Mouse (Mus musculus) stomach, adult 2 months (tissue): Measurements from ENCODE around the gene Rap1a. TPM values are rescaled to one million over a fixed set of nuclear protein-coding genes. Genes with fewer than 3 reads are reported as not detected.

Source experiments
- polyA plus RNA-seq: library from polyadenylated mRNA; depleted of rRNA; stranded (reverse); fragments of >200 nt; gene quantifications from 2 replicates; pipeline ENCODE4 v1.2.3, GENCODE M21; 2012; rRNA removed

Gene Rap1a
- polyA plus RNA-seq = 0.53 and 1.1 TPM in 2 replicates

GRCm38 (mm10) chr3:105801191-105802166 is at the start of gene Rap1a:
Gene Rap1a, minus strand, starts transcription at chr3:105801336.

GRCm38 (mm10) chr3:105704031-105705008 is 96.8 kb downstream of the Rap1a start, which contains the start of gene Inka2:
Gene Inka2, plus strand, starts transcription at chr3:105704599.

DNA sequence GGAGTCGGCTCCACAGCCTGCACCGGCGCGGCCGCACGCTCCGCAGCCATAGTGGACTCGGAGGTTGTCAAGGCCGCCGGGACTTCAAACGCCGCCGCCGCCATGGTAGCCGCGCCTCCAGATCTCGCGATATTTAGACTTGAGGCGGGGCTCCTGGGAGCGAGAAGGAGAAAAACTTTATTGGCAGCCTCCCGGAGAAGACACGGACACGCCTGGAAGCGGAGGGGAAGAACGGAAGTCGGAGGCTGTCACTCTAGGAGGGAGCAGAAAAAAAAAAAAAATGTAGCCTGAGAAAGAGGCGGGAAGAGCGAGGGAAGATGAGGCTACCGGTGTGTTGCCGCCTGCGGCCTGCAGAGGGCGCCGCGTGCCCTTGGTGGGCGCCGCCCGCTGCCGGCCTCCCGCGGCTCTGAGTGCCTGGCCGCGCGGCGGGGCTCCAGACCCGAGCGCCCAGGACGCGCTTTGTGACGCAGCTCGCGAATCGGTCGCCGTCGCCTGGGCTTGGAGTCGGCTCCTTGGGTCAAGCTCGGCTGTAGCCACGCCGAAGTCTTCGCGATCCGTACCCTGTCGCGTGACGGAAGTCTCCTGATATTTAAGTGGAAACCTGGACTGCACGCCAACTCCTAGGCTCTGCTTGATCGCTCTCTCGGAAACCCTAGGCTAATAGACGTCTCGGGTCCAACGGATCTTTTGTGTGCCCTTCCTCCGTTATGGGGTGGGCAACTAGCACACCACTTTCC is 113.6 kb downstream of the Rap1a start, which contains the start of gene Ddx20:
TSS of gene Ddx20 (minus strand) at position 251 of the 737 bp plus-strand sequence.

Other genes with a start within 250 kb of the Rap1a start
- gene Ddx20, start 113.8 kb downstream of the Rap1a start, polyA plus RNA-seq = 4.8 and 10.4 TPM in 2 replicates
- gene Inka2, start 96.7 kb downstream of the Rap1a start, polyA plus RNA-seq = 1.5 and 1.7 TPM in 2 replicates
- gene Adora3, start 69.5 kb upstream of the Rap1a start, polyA plus RNA-seq = 0.26 and 0.28 TPM in 2 replicates
- gene Tmigd3, start 69.6 kb upstream of the Rap1a start, polyA plus RNA-seq = 0.46 TPM in 1 of 2 replicates, not detected in the other
- 0.16 and 0.23 TPM in 2 replicates for gene I830077J02Rik, start 131.3 kb upstream of the Rap1a start, polyA plus RNA-seq
- 6.2 and 11.8 TPM in 2 replicates for gene Wdr77, start 158.0 kb upstream of the Rap1a start, polyA plus RNA-seq
- 131 and 150 TPM in 2 replicates for gene Atp5f1, start 158.8 kb upstream of the Rap1a start, polyA plus RNA-seq
- gene Ovgp1, start 172.4 kb upstream of the Rap1a start, polyA plus RNA-seq = 0.12 and 0.34 TPM in 2 replicates
- not detected in 2 replicates for gene Pifo, start 213.3 kb upstream of the Rap1a start, polyA plus RNA-seq
- gene Chil5, start 231.5 kb upstream of the Rap1a start, polyA plus RNA-seq = 0.17 TPM in 1 of 2 replicates, not detected in the other